Mouse (Mus musculus): ENCODE results near the gene Arhgef10l.

- TF ChIP-seq CTCF (IDR thresholded peaks at IDR 0.05; ENCODE audit: insufficient read depth, low read length) (no peak), POLR2A (IDR thresholded peaks at IDR 0.05; ENCODE audit: borderline replicate concordance, extremely low read depth, low read depth, low read length) (no peak)
Observed at GRCm38 (mm10) chr4:140556561-140556960, 109.3 kb downstream of the Arhgef10l start.

Data from lung, adult 2 months (tissue).